Mouse (Mus musculus) MEL (cell line): ENCODE results near the gene BC034090.

Experiments used
- CTCF ChIP-seq, 3 experiments: IDR thresholded peaks in 2 of 3; conservative IDR thresholded peaks in 1 of 3; 2 replicates each; pipeline ENCODE4 v1.5.1; 2011 to 2012; ENCODE audit warnings: low read length in 3 of 3, low read depth in 2 of 3, mild to moderate bottlenecking in 2 of 3, improper control_type of control experiment in 1 of 3, inconsistent platforms in 1 of 3, mixed read lengths in 1 of 3, moderate library complexity in 1 of 3; ENCODE audit not compliant: control insufficient read depth in 1 of 3, insufficient read depth in 1 of 3, poor library complexity in 1 of 3, severe bottlenecking in 1 of 3
- ELF1 ChIP-seq: IDR thresholded peaks from 2 replicates; pipeline ENCODE4 v1.6.1; 2014; ENCODE audit warnings: low read depth, mild to moderate bottlenecking, inconsistent platforms, low read length, improper control_type of control experiment, moderate library complexity
- EP300 ChIP-seq, 2 experiments: IDR thresholded peaks; 2 replicates each; pipeline ENCODE4 v1.6.1; 2011; ENCODE audit warnings: improper control_type of control experiment in 2 of 2, low read length in 2 of 2, low read depth in 1 of 2, mild to moderate bottlenecking in 1 of 2
- HCFC1 ChIP-seq: IDR thresholded peaks from 2 replicates; pipeline ENCODE4 v1.6.1; 2012; ENCODE audit warnings: low read depth, mild to moderate bottlenecking, inconsistent platforms, low read length, improper control_type of control experiment, moderate library complexity
- POLR2A ChIP-seq, 2 experiments: IDR thresholded peaks; 2 replicates each; pipeline ENCODE4 v1.6.1; 2011 to 2012; ENCODE audit warnings: low read length in 2 of 2, mild to moderate bottlenecking in 2 of 2, control low read depth in 1 of 2, improper control_type of control experiment in 1 of 2, low read depth in 1 of 2, moderate library complexity in 1 of 2; ENCODE audit not compliant: control insufficient read depth in 1 of 2, insufficient read depth in 1 of 2, poor library complexity in 1 of 2
- POLR2AphosphoS5 ChIP-seq: IDR thresholded peaks from 2 replicates; pipeline ENCODE4 v1.6.1; 2012; ENCODE audit warnings: low read depth, borderline replicate concordance, mild to moderate bottlenecking, inconsistent platforms, low read length, moderate library complexity, mixed read lengths
- RAD21 ChIP-seq: IDR thresholded peaks from 2 replicates; pipeline ENCODE4 v1.6.1; 2011; ENCODE audit warnings: mild to moderate bottlenecking, low read depth, low read length, improper control_type of control experiment
- ZC3H11A ChIP-seq: IDR thresholded peaks from 2 replicates; pipeline ENCODE4 v1.6.1; 2012; ENCODE audit warnings: low read depth, mild to moderate bottlenecking, inconsistent platforms, low read length, improper control_type of control experiment
- ZMIZ1 ChIP-seq: IDR thresholded peaks from 2 replicates; pipeline ENCODE4 v1.6.1; 2012; ENCODE audit warnings: low read depth, mild to moderate bottlenecking, inconsistent platforms, low read length, improper control_type of control experiment, moderate library complexity

GRCm38 (mm10) chr1:155213912-155214311 is 30.3 kb downstream of the BC034090 start:
- TF ChIP-seq ZC3H11A (no peak), POLR2A (IDR thresholded peaks at IDR 0.05; ENCODE audit: control insufficient read depth in 1 of 2, insufficient read depth in 1 of 2, low read depth in 1 of 2, low read length in 2 of 2, poor library complexity in 1 of 2) (no peak), RAD21 (no peak), ELF1 (no peak), CTCF (IDR thresholded peaks at IDR 0.05 in 2 of 3, conservative IDR thresholded peaks at IDR 0.05 in 1 of 3; ENCODE audit: control insufficient read depth in 1 of 3, insufficient read depth in 1 of 3, low read depth in 2 of 3, low read length in 3 of 3, poor library complexity in 1 of 3, severe bottlenecking in 1 of 3) (no peak), HCFC1 (no peak), POLR2AphosphoS5 (no peak), ZMIZ1 (no peak), EP300 (IDR thresholded peaks at IDR 0.05; ENCODE audit: low read depth in 1 of 2, low read length in 2 of 2) (no peak)
